Mouse (Mus musculus) erythroblast, embryonic 14.5 days (primary cell): ENCODE measurements around the gene Ddx19b.

Experiments
- GATA1 ChIP-seq: IDR thresholded peaks from 2 replicates; pipeline ENCODE4 v1.6.1; 2012; ENCODE audit warnings: low read length, inconsistent platforms, mixed read lengths
- TAL1 ChIP-seq: IDR thresholded peaks from 3 replicates; pipeline ENCODE4 v1.6.1; 2012; ENCODE audit warnings: low read length, inconsistent platforms, mixed read lengths

- TF ChIP-seq GATA1 (no peak), TAL1 (no peak)
Measured at GRCm38 (mm10) chr8:111029589-111029988, 2.0 kb downstream of the Ddx19b start.
